Mouse (Mus musculus) liver, embryonic 11.5 days (tissue): ENCODE data around the gene Tiam1. TPM values are rescaled to one million over a fixed set of nuclear protein-coding genes. Genes with fewer than 3 reads are reported as not detected.

Experiments
- ATAC-seq: fragments of 200-750 bp; cut with Nextera tagmentation; replicated peaks from 2 replicates; pipeline ENCODE4 v1.8.0; 2017; ENCODE audit warnings: moderate number of reproducible peaks, mild to moderate bottlenecking, moderate TSS enrichment, moderate library complexity; ENCODE audit not compliant: low FRiP score
- DNase-seq: peaks from one replicate; pipeline ENCODE4 v3.0.0-alpha.2; 2017; ENCODE audit warnings: low spot score
- H3K27ac ChIP-seq: fragments of 300-500 bp; sonication (generic); 2 replicates; pipeline ENCODE4 v1.5.1; 2014; ENCODE audit warnings: mild to moderate bottlenecking, low read depth, low read length, control low read depth
- H3K27me3 ChIP-seq: fragments of 300-500 bp; sonication (generic); replicated peaks from 2 replicates; pipeline ENCODE4 v1.6.1; 2014; ENCODE audit warnings: low read length, mixed read lengths; ENCODE audit not compliant: control insufficient read depth, insufficient read depth
- H3K36me3 ChIP-seq: fragments of 300-500 bp; sonication (generic); 2 replicates; pipeline ENCODE4 v1.6.1; 2014; ENCODE audit warnings: mild to moderate bottlenecking, low read length, moderate library complexity, mixed read lengths; ENCODE audit not compliant: control insufficient read depth, insufficient read depth
- H3K4me1 ChIP-seq: fragments of 300-500 bp; sonication (generic); replicated peaks from 2 replicates; pipeline ENCODE4 v1.6.1; 2014; ENCODE audit warnings: low read length, mixed read lengths; ENCODE audit not compliant: control insufficient read depth, insufficient read depth
- H3K4me2 ChIP-seq: fragments of 300-500 bp; sonication (generic); 2 replicates; pipeline ENCODE4 v1.6.1; 2014; ENCODE audit warnings: mild to moderate bottlenecking, control low read depth, moderate library complexity
- H3K4me3 ChIP-seq: fragments of 300-500 bp; sonication (generic); 2 replicates; pipeline ENCODE4 v1.5.1; 2014; ENCODE audit warnings: low read depth, low read length, control low read depth
- H3K9ac ChIP-seq: fragments of 300-500 bp; sonication (generic); 2 replicates; pipeline ENCODE4 v1.6.1; 2014; ENCODE audit warnings: low read depth, low read length, control low read depth
- H3K9me3 ChIP-seq: fragments of 300-500 bp; sonication (generic); 2 replicates; pipeline ENCODE4 v1.6.1; 2016; ENCODE audit warnings: low read length, inconsistent platforms, mixed read lengths; ENCODE audit not compliant: control insufficient read depth
- WGBS: fragments of 180-500 bp; shearing (Covaris S2); extraction: QIAGEN DNeasy Blood & Tissue Kit; methylation state at CpG from one replicate; pipeline ENCODE4 v1.1.7; 2014; 5-methylcytosine and 5-hydroxymethylcytosine counted together
- polyA plus RNA-seq: library from polyadenylated mRNA; unstranded; fragments of >200 nt; fragmentation: Nextera tagmentation; extraction: Ambion mirVana; gene quantifications from 2 replicates; pipeline ENCODE4 v1.2.1, GENCODE M21; 2014

Gene Tiam1
- polyA plus RNA-seq, 1 experiment from 2014 or later = 17.2 TPM

DNA sequence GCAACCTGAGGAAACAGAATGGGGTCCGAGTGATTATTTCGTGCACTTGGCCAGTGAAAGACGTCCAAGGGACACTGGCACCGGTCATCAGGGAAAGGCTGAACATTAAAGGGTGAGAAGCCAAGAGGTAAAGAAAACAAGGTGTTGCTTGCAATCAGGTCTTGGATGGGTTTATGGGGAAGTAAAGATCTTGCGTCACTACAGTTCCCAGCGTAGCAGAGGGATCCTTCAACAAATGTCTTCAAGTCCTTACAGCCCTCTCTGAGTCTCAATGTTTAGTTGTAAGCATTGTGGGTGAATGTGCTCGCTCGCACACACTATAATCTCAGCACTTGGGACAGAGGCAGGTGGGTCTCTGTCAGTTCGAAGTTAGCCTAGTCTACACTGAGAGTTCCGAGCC is 266.4 kb downstream of the Tiam1 start:
- no peak overlapping the region for H3K27ac ChIP-seq
- no peaks in the 10 kb centered on the region; the same call in 1 of the 2 replicates for H3K36me3 ChIP-seq
- no peak overlapping the region for H3K9ac ChIP-seq
- peaks cover 14% of the 10 kb centered on the region for H3K4me1 ChIP-seq
- WGBS = 93% methylated on average over 10 of the region's 10 CpGs
- no peak overlapping the region for H3K4me3 ChIP-seq
- DNase-seq (no peak), ATAC-seq (no peak)
- no peaks in the 10 kb centered on the region for H3K27me3 ChIP-seq
- no peak overlapping the region for H3K4me2 ChIP-seq
- no peaks in the 10 kb centered on the region for H3K9me3 ChIP-seq

DNA sequence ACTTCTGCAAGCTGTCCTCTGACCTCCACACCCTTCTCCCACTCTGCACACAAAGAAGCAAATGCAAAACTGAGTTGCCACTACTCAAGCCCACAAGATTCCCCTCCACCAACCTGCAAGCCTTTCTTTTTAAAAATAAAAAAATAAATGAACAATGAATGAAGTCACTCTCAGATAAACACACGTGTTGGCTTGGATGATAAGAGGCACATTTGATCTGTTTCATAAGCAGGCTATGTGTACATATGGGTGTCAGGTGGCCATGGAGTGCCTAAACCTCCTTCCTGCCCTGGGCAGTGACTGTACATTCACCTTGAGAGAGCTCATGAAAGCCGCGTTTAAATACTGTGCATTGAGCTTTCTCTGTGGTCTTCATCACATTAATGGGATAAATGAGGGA is 267.5 kb downstream of the Tiam1 start:
- ATAC-seq (no peak), DNase-seq (no peak)
- Histone ChIP-seq H3K27ac (no peak overlapping the region), H3K36me3 (no peaks in the 10 kb centered on the region; the same call in 1 of the 2 replicates), H3K4me1 (peaks cover 22% of the 10 kb centered on the region), H3K9me3 (no peaks in the 10 kb centered on the region), H3K4me3 (no peak overlapping the region), H3K9ac (no peak overlapping the region), H3K27me3 (no peaks in the 10 kb centered on the region), H3K4me2 (no peak overlapping the region)
- 73% methylated on average over 3 of the region's 3 CpGs for WGBS

GRCm38 (mm10) chr16:89874012-89874704 is 269.4 kb downstream of the Tiam1 start:
- WGBS = 68% methylated on average over 15 of the region's 15 CpGs

DNA sequence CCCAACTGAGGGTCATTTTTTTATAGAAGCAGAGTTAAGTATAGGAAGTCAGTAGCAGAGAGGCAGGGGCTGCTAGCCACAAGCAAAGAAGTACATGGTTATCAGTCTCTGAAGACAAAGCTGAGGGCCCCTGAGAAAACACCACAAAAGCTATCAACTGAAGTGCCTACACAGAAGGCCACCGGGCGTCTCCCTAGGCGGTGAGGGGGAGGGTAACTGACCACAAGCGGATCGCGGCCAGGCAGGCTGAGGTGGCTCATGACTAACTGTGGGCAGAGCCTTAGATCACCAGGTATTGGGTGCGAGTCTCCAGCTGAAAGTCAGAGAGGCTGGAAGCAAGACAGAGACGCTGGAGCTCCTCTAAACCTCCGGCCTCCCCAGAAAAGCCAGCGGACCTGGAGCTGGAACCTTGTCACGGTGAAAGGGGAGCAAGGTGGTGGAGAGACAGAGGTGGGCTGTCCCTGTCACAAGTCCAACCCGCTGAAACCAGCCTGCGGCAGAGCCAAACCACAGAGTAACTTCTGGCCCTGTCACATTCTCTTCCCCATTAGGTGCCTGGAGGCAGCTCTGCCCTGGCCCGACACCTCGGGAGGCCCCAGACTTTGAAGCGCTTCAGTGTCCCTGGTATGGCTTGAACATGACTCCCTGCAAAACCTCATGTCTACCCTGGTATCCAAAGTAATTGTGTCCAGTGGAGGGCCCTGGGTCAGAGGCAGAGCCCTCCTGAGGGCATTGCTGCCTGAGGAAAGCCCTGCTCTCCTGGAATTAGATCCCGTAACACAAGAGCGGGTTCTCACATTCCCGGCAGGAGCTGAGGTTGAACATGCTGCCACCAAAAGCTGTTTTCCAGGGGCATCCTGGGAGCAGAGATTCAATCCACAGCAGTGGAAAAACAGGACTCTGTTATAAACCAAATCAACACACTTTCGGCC is 271.3 kb downstream of the Tiam1 start:
- H3K4me3 ChIP-seq = peak overlapping the region; percentile 0; the same call in 1 of the 2 replicates
- peak overlapping the region; percentile 64 for H3K27ac ChIP-seq
- no peaks in the 10 kb centered on the region for H3K27me3 ChIP-seq
- WGBS = 48% methylated on average over 20 of the region's 20 CpGs
- peak overlapping the region; percentile 58 for H3K4me2 ChIP-seq
- ATAC-seq = peak; percentile 82
- no peaks in the 10 kb centered on the region; the same call in 1 of the 2 replicates for H3K36me3 ChIP-seq
- peaks cover 23% of the 10 kb centered on the region for H3K4me1 ChIP-seq
- no peaks in the 10 kb centered on the region for H3K9me3 ChIP-seq
- peak; percentile 56 for DNase-seq
- H3K9ac ChIP-seq = peak overlapping the region; percentile 21; the same call in 1 of the 2 replicates

More at GRCm38 (mm10) chr16:89874012-89874704, 269.4 kb downstream of the Tiam1 start:
- ATAC-seq (no peak), DNase-seq (no peak)
- no peak overlapping the region for H3K9ac ChIP-seq
- H3K4me3 ChIP-seq = no peak overlapping the region
- H3K36me3 ChIP-seq = no peaks in the 10 kb centered on the region; the same call in 1 of the 2 replicates
- no peak overlapping the region for H3K4me2 ChIP-seq
- H3K27ac ChIP-seq = no peak overlapping the region
- no peaks in the 10 kb centered on the region for H3K9me3 ChIP-seq
- no peaks in the 10 kb centered on the region for H3K27me3 ChIP-seq
- peaks cover 23% of the 10 kb centered on the region for H3K4me1 ChIP-seq

DNA sequence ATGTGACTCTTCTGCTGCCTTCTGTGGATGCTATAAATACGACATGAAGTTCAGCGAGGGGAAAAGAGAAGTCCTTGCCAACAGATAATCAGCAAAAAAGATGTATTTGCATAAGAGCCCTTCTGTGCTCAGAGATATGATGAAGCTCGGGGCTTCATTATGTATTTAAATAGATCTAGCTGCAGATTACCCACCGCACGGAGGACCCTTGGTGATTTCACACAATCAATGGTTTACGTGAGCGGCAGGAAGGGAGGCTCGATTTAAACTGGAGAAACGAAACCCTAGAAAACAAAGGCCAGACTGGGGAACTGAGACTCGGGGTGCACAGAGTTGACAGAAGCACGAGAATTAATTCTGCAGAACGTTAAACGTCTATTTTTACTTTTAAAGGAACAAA is 272.2 kb downstream of the Tiam1 start:
- Histone ChIP-seq H3K36me3 (peaks cover 6% of the 10 kb centered on the region; the same call in 1 of the 2 replicates), H3K4me2 (peak overlapping the region; percentile 58), H3K4me3 (no peak overlapping the region; the same call in 1 of the 2 replicates), H3K27me3 (no peaks in the 10 kb centered on the region), H3K4me1 (peaks cover 23% of the 10 kb centered on the region), H3K9me3 (no peaks in the 10 kb centered on the region), H3K27ac (0 out of 2 replicates have a peak overlapping the region, but pooled peaks have one; percentile 64), H3K9ac (peak overlapping the region; percentile 3; the same call in 1 of the 2 replicates)
- DNase-seq (no peak), ATAC-seq (peak; percentile 19; the same call in 1 of the 2 replicates)
- 43% methylated on average over 13 of the region's 13 CpGs for WGBS

- DNase-seq (no peak), ATAC-seq (no peak)
- H3K4me2 ChIP-seq = no peak overlapping the region
- peaks cover 6% of the 10 kb centered on the region; the same call in 1 of the 2 replicates for H3K36me3 ChIP-seq
- H3K9ac ChIP-seq = no peak overlapping the region
- peaks cover 23% of the 10 kb centered on the region for H3K4me1 ChIP-seq
- H3K9me3 ChIP-seq = no peaks in the 10 kb centered on the region
- no peak overlapping the region for H3K4me3 ChIP-seq
- no peaks in the 10 kb centered on the region for H3K27me3 ChIP-seq
- H3K27ac ChIP-seq = no peak overlapping the region
- 94% methylated on average over 6 of the region's 6 CpGs for WGBS
Measured at GRCm38 (mm10) chr16:89870059-89870458, 273.5 kb downstream of the Tiam1 start.

DNA sequence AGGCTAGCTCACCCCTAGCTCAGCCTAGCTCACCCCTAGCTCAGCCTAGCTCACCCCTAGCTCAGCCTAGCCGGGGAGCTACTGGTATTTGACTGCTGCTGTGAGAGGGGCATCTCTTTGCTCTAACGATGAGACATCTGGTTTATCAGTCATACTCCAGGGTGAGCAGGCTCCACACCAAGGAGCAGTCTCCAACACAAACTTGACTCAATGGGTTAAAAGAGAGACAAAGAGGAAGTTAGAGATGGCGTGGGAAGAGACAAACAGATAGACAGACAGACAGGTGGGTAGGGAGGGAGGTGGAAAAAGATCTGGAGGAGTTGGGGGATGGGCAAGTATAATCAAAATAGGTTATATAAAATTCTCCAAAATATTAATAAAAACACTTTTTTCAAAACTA is 275.1 kb downstream of the Tiam1 start:
- DNase-seq (no peak), ATAC-seq (no peak)
- Histone ChIP-seq H3K4me2 (no peak overlapping the region), H3K4me3 (no peak overlapping the region), H3K27ac (no peak overlapping the region), H3K9ac (no peak overlapping the region), H3K9me3 (no peaks in the 10 kb centered on the region), H3K27me3 (no peaks in the 10 kb centered on the region), H3K4me1 (peaks cover 19% of the 10 kb centered on the region), H3K36me3 (peaks cover 6% of the 10 kb centered on the region; the same call in 1 of the 2 replicates)
- WGBS = 42% methylated on average over 3 of the region's 3 CpGs

DNA sequence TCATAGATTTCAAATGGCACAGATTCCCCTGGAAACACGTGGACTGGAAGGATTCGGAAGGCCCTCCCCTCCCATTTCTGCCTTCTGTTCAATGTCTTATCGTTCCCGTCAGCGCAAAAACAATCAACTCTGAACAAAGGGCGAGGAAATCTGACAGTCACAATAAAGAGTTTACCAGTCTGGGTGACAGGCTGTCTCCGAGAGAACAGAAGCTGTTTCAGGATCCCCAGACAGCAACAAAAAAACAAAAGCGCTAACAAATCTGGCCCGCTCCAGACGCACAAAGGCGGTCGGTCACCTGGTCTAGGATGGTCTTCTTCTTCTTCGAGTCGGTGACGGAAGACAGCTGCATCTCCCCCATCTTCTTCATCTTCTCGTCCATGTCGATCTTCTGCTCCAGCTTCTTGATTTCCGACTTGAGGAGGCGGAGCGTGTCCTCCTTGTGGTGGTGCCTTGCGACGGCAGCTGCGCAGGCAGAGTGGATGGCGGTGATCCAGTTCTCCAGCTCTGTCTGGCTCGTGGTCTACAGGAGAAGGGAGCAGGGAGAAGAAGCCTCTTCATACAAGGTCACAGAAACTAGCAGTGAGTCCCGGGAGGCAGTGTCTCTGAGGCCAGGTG is 276.2 kb downstream of the Tiam1 start:
- Histone ChIP-seq H3K9ac (no peak overlapping the region), H3K27me3 (no peaks in the 10 kb centered on the region), H3K36me3 (peaks cover 6% of the 10 kb centered on the region; the same call in 1 of the 2 replicates), H3K4me2 (no peak overlapping the region), H3K4me3 (no peak overlapping the region), H3K27ac (no peak overlapping the region), H3K9me3 (no peaks in the 10 kb centered on the region), H3K4me1 (peaks cover 11% of the 10 kb centered on the region)
- no peak for ATAC-seq
- 91% methylated on average over 26 of the region's 26 CpGs for WGBS
- no peak for DNase-seq
